Mouse (Mus musculus): ENCODE data around the gene Kdm2a.

DNA sequence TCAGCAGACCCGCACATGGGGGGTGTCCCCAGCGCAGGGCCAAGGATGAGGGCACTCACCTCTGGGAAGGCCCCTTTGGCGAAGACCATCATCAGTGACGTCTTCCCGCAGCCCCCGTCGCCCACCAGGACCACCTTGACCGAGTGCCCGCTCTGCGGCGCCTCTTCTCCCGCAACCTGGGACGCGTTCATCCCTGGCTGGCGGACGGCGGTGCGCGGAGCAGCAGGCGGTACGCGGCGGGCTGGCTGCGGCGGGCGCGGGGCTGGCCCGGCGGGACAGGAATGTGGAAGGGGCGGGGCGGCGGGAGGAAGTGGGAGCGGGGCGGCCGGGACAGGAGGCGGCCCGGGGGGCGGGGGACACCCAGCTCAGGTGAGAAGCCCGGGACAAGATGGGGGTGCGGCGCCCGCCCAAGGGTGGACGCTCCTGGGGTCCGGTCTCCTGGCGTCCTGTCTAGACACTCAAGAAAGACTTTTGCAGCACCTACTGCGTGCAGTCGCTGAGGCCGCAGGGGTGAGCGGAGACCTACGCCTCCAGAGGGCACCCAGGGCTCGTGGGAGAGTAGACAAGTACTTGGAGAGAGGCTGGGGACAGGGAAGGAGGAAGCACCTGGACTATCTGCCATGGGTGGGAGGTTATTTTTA, 41.2 kb upstream of the Kdm2a start, which contains the start of gene Rhod:
- TF ChIP-seq CTCF (IDR thresholded peaks at IDR 0.05; ENCODE audit: insufficient read depth, low read depth, low read length), result no peak
- TF ChIP-seq POLR2A (IDR thresholded peaks at IDR 0.05; ENCODE audit: insufficient read depth, low read depth, low read length), result no peak

Data from olfactory bulb, adult 2 months (tissue).